ENCODE assay signal across 14 mouse cellular contexts in the genomic region with DNA sequence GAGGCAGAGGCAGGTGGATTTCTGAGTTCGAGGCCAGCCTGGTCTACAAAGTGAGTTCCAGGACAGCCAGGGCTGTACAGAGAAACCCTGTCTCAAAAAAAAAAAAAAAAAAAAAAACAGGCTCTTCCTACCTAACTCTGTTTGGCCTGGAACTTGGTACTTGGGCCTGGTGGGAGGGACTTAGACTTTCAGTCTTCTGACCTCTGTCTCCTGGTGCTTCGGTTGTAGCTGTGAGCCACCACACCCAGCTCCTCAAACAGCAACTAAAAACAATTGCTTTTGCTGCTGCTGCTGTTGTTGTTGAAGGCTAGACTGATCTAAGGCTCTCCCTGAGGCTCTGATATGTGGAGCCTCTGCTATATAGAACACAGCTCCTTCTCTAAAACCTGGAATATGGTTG. TPM values are rescaled to one million over a fixed set of nuclear protein-coding genes. Genes with fewer than 3 reads are reported as not detected.
"Had no signal": no experiment of that assay in that cellular context is flagged by ENCODE, and none has a peak within 500 bp of the region (broad histone marks: within the 10 kb centered on the region; RNA-seq: fewer than 3 reads in every experiment).

No protein-coding gene starts in this region.

- H3K4me1 ChIP-seq: limb, embryonic 15.5 days; midbrain, embryonic 12.5 days; neural tube, embryonic 13.5 days had no signal

- DNase-seq: kidney, postnatal 10 days; layer of hippocampus, adult 9-11 months; layer of hippocampus, postnatal 36 days; lung, adult 18-20 months; right cerebral cortex, postnatal 14 days; thymus, postnatal 4 days had no signal

- H3K9ac ChIP-seq: limb, embryonic 15.5 days; liver, embryonic 14.5 days; midbrain, embryonic 12.5 days; neural tube, embryonic 13.5 days had no signal

- ATAC-seq: midbrain, embryonic 16.5 days had no signal

- H3K4me3 ChIP-seq: limb, embryonic 15.5 days; midbrain, embryonic 12.5 days; neural tube, embryonic 13.5 days had no signal

- H3K4me2 ChIP-seq: limb, embryonic 15.5 days; midbrain, embryonic 12.5 days; neural tube, embryonic 13.5 days had no signal

- H3K36me3 ChIP-seq: limb, embryonic 15.5 days; midbrain, embryonic 12.5 days; neural tube, embryonic 13.5 days had no signal

- H3K9me3 ChIP-seq: limb, embryonic 15.5 days; midbrain, embryonic 12.5 days; neural tube, embryonic 13.5 days had no signal

- H3K27ac ChIP-seq: limb, embryonic 15.5 days; liver, embryonic 14.5 days; midbrain, embryonic 12.5 days; neural tube, embryonic 13.5 days had no signal

- H3K27me3 ChIP-seq: limb, embryonic 15.5 days; midbrain, embryonic 12.5 days; neural tube, embryonic 13.5 days had no signal

RNA-seq across cellular contexts. Expression of gene Atoh7, which starts 50.3 kb away (rescaled TPM):
- total RNA-seq: megakaryocyte-erythroid progenitor cell, adult 5-6 weeks had no signal
- polyA plus RNA-seq: limb, embryonic 15.5 days; lung, embryonic 16.5 days; stomach, embryonic 16.5 days had no signal
